Mouse (Mus musculus): ENCODE measurements around the gene Dnm3.

Dnm3 gene

GRCm38 (mm10) chr1:162209487-162210149 lies 268.2 kb downstream of the Dnm3 start:
- DNase-seq (ENCODE audit: low read depth, low spot score): no peak

- no peak for DNase-seq (ENCODE audit: low read depth, low spot score)
These were observed 268.8 kb downstream of the Dnm3 start for GRCm38 (mm10) chr1:162209010-162209409.

- no peak for DNase-seq (ENCODE audit: low read depth, low spot score)
These were observed 270.2 kb downstream of the Dnm3 start for GRCm38 (mm10) chr1:162207708-162208043.

DNA sequence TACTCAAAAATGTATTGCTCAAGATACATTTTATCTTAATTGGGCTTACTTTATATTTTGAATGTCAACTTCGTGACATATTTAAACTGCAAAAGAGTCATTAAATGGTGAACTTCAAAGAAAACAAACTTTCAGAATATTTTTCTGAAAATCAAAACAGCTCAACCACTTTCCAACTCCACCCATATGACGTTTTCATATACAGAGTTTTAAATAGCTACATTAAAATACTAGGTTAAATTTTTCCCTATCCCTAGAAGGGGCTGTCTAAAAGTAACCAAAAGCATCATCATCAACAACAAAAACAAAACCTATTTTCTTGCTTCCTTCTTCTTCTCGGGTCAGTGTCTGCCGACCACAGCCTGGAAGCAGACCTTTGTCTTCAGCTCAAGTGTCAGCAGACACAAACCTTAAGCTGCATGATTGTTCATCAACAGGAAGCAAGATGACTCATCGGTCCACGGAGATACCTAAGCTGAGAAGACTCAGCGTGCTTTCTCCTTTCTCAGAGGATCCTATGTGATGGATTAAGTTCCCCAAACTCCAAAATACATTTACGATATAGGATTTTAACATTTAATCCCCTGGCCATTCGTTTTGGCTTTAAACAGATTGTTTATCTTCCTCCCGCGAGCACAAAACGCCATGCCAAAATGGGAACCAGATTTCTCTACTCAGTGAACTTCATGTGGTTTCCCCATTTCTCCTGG lies 270.7 kb downstream of the Dnm3 start:
- DNase-seq (ENCODE audit: low read depth, low spot score): no peak

DNA sequence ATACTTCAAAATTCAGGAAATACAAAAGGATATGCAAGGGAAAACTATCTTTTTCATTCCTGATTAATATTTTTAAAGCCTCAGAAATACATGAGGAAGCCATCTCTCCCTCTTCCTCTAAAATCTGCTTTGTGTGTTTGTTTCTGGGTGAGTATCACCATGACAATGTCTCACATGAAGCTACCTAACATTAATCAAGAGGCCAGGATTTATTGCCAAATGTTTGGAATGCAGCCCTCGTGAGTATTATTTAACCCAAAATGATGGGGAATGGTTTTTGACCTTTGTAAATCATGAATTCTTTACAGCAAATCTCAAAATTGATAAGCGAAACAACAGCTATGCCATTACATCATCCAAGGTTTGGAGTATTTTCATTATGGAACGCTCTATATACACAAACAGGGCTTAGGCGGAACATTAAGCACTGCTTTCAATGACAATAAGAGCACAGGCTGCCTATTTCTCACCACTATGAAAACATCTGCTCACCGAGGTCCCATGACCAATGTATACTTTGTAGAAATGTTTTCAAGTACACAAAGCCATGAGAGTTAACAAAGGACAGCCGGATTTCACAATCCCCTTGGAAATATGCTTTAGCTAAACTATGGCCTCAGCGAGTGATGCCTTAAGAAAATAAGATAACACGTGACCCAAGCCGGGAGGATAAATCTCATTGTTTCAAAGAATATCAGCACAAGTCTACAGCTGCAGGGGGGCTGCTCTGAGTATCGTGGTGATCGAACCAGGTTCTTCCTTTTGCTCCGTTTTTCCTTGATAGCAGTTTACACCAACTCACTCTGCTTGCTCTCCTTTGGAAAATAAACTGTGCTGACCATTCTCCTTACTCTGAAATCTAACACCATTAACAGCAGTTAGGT lies 275.1 kb downstream of the Dnm3 start:
- DNase-seq (ENCODE audit: low read depth, low spot score): no peak

DNA sequence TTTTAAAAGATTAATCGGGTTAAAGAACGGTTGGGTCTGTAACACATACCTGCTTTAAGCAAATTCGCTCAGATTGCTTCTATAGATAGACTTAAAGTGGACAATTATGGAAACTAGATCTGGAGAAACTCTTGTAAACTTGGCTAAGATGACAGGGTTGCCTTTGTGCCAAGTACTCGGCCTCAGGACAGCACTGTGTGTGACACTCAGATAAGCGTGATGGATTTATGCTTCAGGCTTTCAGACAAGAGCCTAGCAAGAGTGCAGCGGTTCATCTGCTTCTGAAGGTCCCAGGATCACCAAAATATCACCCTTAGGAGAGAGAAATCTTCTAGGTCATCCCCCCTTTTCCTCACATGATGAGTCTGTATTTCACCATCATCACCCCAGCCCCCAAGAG lies 277.4 kb downstream of the Dnm3 start:
- DNase-seq (ENCODE audit: low read depth, low spot score): no peak

- DNase-seq (ENCODE audit: low read depth, low spot score): no peak
These were observed 280.8 kb downstream of the Dnm3 start for GRCm38 (mm10) chr1:162196812-162197680.

- no peak for DNase-seq (ENCODE audit: low read depth, low spot score)
These were observed 289.1 kb downstream of the Dnm3 start for GRCm38 (mm10) chr1:162188744-162189143.

DNA sequence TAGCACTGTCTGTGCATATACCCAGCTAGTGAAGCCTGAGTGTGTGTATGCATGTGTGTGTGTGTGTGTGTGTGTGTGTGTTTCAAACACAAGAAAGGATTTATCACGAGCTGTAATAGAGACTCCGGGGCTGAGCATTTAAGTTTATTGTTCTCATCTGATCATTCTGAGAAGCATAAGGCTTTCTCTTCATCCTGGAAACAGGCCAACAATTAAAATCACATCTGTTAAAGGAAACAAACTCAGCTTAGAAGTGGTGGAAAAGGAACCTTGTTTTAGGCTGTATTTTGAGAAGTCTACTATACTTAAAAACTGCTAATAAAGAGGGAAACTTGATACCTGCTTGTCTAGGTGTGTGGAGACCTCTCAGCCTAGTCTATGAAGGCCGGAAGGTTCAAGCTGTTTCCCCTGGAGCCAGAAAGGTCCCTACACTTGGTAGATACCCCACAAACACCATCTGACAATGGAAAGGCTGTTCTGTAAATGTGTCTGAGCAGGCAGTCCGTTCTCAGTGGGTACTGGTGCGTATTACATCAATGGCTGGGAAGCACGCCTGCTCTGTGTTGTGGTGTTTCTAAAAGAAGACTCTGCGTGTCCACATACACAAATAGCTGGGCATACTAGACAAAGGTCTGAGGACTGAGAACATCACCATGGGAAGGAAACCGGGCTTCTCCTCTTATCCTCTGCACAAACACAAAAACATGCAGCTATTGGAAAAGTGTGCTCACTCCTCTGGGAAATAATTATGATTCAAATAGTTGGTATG lies 290.3 kb downstream of the Dnm3 start:
- no peak for DNase-seq (ENCODE audit: low read depth, low spot score)

DNA sequence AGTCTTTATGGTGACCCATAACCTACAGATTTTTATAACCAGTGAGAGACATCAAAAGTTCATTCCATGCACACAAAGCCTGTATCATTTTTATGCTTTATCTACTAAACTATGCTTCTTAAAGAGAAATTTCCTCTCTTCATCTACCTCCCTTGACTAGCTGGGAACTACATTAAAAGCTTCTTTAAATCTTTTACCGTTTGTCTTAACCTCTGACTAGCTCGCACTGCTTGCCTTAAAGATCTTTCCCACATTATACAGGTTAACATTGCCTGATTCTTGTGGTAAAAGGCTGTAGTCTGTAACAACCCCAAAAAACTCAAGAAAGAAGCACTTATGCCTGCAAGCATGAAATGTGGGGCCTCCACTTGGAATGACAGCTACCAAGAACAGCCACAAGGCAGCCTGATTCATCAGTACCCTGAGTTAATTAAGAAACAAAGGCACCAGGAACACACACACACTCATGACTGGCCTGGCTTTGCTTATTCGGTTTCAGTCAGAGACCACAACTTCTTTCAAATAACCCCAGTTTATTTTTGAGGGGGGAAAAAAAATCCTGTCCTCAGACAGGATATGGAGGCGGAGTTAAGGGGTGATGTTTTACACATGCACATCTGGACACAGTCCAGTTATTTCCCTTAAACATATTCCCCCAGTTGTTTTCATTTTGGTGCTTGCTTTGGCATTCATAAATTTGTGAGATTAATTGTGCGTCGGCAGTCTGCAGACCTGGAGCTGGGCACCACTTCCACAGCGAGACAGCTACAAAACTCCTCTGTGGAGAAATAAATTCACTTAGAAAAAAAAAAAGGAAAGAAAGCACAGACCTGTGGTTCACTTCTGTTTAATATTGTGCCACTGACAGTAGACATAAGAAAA lies 291.1 kb downstream of the Dnm3 start:
- peak; percentile 42 for DNase-seq (ENCODE audit: low read depth, low spot score)

DNA sequence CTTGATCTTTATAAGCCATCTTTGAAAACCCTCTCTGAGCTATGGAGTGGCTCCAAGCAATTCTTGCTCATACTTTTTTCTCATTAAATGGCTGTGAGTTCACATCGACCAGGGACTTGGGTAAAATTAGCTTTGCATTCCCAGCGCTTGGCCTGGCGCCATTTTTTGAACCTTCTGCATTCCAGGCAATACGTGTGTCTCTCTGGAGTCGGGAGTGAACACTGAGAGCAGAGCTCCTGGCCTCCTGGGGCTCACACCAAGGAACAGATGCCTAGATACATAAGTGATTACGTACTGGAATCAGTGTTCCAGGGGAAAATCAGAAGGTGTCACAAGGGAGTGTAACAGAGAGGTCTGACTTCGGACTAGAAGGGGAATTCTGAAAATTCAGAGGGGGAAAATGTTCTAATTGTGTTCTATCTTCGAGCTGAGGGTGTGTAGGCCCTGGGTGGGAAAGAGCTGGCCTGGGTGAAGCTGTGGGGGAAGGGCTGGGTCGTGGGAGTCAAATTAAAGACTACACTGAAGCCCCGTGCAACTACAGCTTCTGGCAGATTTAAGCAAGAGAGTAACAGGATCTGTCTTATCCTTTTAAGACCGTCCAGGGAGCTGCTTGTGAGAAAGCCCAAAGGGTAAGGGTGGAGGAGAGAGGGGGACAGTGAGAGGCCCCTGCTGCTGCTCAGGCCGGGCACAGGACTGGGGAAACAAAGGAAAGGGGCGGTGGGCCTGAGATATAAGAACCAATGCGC lies 293.7 kb downstream of the Dnm3 start:
- DNase-seq (ENCODE audit: low read depth, low spot score): no peak

DNA sequence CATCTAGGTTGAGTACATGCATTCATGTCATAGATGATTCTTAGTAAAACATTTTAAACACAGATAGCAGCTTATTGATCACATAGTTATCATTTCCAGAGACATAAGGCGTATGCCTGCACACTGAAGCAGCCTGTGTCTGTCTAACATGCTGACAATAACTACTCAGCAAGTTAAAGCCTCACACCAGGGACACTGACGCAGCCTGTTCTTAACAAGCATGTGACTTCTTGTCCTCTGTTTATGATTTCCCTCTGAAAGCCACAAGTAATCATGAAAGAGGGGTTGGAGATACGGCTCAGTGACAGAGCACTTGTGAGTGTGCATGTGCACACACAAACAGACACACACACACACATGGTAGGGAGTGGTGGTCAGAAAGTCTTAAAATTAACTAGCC lies 294.4 kb downstream of the Dnm3 start:
- no peak for DNase-seq (ENCODE audit: low read depth, low spot score)

DNA sequence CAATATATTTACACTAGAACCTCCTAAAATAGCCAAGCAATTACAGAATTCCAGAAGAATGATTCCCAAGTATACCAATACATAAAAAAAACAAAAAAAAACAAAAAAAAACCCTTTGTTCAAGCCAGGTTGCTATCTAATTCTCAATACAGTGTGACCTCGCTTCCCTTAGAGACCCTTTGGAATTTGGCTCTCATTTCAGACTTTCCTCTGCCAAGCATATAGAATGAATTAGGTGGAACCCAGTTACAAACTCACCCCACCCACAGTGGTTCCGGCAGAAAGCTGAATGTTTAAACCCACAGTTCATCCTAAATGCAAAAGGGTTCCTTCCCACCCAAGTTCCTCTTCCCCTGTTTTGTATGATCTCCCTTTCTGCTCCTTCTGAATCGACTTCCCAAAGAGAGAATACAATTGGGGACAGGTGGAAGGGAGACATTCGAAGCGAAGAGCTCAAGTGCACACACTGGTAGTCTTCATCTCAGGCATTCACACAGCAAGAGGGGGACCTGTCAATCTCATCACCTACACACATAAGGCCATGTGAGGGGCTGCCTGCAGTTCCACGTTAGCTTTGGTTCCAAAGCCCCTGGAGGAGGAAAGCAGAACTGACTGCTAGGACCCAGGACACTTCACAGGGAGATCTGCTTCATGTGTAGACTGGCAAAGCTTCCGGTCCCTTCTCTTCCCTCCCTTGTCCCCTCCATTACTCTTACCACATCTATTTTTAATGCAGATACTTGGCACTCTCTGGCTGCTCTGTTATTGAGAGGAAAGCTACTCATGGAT lies 296.5 kb downstream of the Dnm3 start:
- DNase-seq (ENCODE audit: low read depth, low spot score): no peak

DNA sequence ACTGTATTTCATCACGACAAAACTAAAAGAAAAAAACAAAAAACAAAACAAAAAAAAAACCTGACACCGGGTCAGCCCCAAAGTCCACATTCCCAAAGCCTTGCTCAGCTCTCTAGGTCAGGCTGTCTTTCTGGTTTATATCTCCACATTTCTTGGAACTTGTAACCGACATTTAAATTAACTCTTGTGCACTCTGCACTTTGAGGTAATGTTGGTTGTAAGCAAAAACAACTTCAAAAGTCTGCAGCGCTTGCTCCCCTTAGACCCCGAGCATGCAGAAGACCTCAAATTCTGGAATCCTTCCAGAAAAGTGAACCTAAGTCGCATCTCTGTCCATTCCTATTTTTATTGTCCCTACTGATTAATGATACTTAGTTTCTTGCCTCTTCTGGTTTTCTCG lies 297.4 kb downstream of the Dnm3 start:
- DNase-seq (ENCODE audit: low read depth, low spot score): no peak

- no peak for DNase-seq (ENCODE audit: low read depth, low spot score)
These were observed 298.4 kb downstream of the Dnm3 start for GRCm38 (mm10) chr1:162179401-162179800.

GRCm38 (mm10) chr1:162172806-162173205 lies 305.0 kb downstream of the Dnm3 start:
- DNase-seq (ENCODE audit: low read depth, low spot score): no peak

DNA sequence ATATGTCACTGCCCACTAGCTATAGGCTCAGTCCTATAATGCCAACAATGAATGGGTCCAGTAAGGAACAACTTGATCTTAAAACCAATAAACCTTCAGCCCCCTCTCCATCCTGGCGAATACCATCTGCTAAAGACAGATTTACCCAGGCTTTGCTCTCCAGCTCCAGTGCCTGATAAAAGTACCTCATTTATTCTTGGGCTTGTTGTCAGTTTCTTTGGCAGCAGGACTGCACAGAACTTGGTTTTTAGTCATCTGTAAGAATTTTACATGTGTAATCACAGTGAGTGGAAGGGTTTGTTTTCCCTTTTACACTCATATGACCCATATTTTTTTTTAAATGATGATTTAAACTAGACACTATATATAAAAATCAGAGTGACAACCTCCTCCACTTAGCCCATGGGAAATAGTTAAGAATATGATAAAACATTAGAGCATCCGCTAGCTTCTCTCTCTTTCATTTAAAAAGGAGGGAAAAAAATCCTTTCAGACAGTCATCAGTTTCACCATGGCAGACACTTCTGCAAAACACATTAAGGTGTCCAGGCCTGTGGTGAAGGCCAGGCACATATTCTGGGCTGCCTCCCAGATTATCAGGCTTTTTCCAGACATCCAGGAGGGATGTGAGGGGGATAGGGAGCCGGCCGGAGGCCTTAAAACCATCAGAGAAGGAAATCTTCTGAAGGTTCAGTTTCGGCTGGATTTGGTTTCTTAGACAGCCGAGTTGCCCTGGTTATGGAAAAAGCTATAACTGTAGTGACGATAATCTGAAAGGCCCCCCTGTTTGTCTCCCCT lies 313.9 kb downstream of the Dnm3 start:
- DNase-seq (ENCODE audit: low read depth, low spot score): no peak

GRCm38 (mm10) chr1:162162677-162163076 lies 315.2 kb downstream of the Dnm3 start:
- no peak for DNase-seq (ENCODE audit: low read depth, low spot score)

Data from embryo, embryonic 11.5 days (tissue).